Mouse (Mus musculus) large intestine, adult 2 months (tissue): ENCODE data around the gene Tnip2. TPM values are rescaled to one million over a fixed set of nuclear protein-coding genes. Genes with fewer than 3 reads are reported as not detected.

Source experiments
- DNase-seq: peaks from one replicate; pipeline ENCODE4 v3.0.0-alpha.2; 2012; ENCODE audit warnings: low read depth, low spot score
- WGBS: fragments of 180-500 bp; shearing (Covaris S2); methylation state at CpG from one replicate; pipeline ENCODE4 v1.1.7; 2018; 5-methylcytosine and 5-hydroxymethylcytosine counted together
- polyA plus RNA-seq: library from polyadenylated mRNA; depleted of rRNA; stranded (reverse); fragments of >200 nt; gene quantifications from 2 replicates; pipeline ENCODE4 v1.2.3, GENCODE M21; 2012

Tnip2 gene
- polyA plus RNA-seq, 1 experiment, result 11.5 TPM

DNA sequence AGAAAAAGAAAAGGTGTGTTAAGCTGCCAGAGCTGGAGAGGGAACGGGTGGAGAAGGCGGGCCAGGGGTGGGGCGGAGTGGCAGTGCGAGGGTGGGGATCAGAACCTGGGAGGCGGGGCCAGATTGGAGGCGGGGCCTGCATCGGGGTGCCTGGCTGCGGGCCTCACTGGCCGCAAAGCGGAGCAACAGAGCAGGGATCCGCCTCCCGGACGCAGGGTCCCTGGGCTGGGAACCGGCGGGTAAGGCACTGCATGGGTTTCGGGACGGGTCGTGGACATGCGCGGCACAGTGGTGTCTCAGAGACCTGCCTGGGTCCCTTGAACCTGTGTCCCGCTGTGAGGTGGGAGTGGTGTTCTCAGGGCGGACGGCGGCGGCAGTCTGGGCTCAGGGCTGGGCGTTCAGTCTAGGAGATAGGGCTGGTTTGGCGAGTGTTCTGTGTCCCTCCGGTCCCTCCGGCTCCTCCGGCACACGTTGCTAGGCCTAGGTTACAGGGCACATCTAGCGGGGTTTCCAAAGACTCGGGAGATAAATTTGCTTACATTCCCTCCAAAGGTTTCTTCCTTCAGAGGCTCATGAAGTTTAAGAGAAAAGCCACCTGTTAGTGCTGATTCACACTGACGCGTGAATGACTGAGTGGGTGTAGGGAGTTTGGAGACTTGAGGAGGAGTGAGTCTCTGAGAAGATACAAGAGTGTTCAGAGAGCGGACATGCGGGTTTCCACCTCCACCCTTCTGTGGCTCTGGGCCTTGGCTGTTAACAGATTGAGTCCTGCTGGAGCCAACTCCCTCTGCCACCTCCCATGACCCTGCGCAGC is 12.1 kb upstream of the Tnip2 start, which contains the start of gene Sh3bp2:
TSS of gene Sh3bp2 (plus strand) at position 176 of the 814 bp plus-strand sequence.
- peak; percentile 81 for DNase-seq
- WGBS, result 2% methylated on average over 38 of the region's 38 CpGs

DNA sequence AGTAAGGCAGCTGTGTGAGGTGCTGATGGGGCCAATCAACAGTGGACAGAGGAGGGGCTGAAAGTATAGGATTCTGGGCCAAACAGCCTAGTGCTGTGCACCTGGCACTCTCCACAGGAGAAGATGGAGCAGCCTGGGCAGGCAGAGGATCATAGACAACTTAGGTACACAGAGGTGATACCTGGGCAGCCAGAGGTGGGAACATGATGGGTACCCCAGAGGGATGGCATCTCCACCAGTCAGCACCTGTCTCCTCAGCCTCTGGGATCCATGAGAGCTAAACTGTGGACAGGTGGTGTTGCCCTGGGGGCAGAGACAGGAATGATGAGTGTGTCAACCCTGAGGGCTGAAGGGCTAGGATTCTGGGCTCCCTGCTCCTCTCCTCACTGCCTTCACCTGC is 10.7 kb upstream of the Tnip2 start:
- no peak for DNase-seq

DNA sequence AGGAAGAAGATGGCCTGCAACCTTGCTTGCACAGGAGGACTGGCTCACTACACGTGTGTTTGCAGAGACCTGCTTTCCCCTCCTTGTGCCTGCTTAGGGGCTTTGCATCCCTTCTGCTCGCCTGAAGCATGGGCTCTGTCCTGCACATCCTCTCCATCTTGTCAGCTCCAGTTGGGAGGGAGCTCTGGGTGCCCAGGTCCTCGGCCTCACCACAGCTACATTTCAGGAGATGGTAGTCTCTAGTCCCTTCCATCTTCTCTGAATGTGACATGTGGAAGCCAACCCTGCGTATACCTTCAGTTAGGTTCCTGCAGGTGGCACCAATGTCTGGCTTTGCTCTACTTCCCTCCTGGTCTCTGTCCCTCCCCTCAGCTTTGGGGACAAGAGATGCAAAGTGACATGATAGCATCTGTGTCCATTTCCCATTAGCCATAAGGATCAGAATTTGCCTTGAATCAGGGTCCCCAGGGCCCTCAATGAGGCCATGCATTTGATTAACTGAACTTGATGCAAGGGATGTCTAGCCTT is 10.2 kb upstream of the Tnip2 start:
- DNase-seq, result no peak
- WGBS, result 73% methylated on average over 4 of the region's 4 CpGs

DNA sequence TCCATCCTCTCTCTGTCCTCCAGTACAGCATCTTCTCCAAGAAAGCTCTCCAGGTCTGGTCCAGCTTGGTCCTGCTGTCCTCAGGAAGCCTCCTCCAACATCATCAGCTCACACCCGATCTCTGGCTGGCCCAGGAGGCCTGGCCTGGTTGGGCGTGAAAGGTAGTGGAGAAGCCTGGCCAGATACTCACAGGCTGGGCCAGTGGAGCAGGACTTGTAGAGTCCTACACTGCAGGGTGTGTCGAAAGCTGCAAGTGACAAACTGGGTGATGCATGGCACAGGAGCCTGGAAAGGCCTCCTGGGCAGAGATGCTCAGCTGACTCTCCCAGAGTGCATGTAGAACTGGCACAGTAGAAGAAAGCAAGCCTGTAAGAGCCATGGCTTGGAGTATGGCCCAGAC is 7.5 kb upstream of the Tnip2 start:
- WGBS, result 84% methylated on average over 3 of the region's 3 CpGs
- no peak for DNase-seq

DNA sequence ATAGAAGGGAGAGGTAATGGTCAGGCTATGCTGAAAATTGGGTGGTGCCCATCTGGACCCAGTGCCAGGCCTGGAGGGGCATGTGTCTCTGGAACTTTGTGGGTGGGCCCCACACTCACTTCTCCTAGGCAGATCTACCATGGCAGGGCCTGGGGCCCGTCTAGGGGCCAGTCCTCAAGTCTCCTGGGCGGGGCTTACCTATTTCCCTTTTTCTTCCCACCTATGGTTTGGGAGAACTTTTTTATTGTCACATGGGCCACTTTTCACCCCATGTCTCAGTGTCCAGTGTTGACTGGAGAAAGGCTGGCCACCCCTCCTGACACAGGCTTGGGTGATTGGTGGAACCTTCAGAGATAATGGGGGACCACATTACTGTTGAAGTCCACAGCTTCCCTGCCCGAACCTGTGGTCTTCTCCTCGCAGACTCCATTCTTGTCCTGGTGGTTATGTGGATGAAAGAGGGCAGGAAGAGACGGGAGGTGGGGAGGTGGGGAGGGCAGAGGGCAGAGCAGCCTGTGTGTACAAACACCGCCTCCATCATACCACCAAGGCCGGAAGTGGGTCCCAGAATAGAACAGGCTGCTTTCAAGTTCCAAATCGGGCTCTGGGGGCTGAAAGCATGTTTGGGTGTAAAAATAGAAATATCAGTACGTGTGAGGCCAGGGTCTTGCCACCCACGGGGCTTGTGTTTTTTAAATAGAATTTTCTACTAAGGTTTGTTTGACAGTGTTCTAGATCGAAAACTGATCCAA is 6.8 kb upstream of the Tnip2 start:
- 66% methylated on average over 11 of the region's 11 CpGs for WGBS
- no peak for DNase-seq

DNA sequence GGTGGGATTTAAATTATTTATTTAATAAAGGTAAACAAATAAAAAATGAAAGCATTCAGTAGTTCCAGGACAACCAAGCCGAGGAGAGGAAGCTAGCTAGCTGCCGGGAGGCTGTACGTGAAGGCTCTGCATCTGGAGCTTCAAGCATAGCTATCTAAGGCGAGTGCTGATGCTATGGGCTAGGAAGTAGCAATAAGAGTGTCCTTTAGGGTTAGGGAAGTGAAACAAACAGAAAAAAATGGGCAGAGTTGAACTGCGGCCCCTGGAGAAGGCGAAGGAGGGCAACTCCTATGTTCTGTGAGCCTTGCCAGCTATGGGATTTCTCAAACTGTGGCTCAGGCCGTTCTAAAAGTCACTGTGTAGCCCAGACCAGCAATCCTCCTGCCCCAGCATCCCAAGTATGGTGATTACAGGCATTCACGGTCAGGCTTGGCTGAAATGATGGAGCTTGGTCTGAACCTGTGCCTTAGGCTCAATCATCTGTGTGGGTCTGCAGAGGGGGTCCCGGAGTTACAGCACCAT is 5.7 kb upstream of the Tnip2 start:
- no peak for DNase-seq
- WGBS, result 81% methylated on average over 9 of the region's 9 CpGs

DNA sequence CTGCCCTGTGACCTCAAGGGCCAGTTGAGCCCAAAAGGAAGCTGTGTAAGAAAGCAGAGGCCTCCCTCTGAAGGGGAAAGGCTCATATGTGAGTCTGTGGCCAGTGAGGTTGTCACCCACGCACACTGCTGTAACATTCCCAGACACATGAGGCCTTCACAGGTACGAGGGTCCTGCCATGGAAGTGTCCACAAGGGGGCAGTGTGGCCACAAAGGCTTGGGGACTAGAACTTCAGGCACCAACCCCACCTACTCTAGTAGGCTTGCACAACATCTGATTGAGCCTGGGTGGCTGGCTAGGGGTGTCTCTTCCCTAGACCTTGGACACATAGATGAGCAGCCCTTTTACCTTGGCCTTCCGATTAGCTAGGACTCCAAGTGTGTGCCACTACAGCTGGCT is 4.1 kb upstream of the Tnip2 start:
- DNase-seq, result peak; percentile 32
- 17% methylated on average over 3 of the region's 3 CpGs for WGBS

DNA sequence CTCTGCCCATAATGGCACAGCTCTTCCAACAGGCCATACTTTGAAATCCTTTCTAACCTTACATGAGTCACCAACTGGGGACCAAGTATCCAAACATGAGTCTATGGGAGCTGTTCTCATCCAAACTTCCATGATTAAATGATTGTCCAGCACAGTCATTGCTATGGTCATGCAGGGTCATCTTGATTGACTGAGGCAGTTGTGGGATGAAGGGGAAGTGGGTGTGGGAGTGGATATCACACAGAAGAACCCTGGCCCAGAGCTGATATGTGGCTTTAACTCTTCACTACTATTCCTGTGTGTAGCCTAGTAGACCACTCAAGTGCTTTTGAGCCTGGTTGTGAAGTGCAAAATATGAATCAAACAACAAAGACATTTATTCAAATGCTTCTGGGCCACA is 1.3 kb upstream of the Tnip2 start:
- DNase-seq, result no peak

DNA sequence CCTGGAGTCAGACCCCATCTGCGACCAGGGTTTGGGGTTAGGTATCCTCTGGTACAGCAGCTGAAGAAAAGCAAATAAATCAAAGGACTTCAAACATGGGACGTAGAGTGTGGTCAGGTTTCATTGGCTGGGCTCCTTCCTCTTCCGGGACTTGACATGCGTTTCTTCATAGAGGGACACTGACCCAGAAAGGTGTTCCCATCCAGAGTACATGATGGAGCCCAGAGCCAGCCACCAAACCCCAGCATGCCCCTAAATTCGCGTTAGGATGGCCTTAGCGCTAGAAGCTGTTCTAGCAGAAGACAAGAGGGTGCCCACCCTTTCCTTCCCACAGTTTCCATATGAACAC is 401 bp upstream of the Tnip2 start:
- 7% methylated on average over 7 of the region's 7 CpGs for WGBS
- no peak for DNase-seq

DNA sequence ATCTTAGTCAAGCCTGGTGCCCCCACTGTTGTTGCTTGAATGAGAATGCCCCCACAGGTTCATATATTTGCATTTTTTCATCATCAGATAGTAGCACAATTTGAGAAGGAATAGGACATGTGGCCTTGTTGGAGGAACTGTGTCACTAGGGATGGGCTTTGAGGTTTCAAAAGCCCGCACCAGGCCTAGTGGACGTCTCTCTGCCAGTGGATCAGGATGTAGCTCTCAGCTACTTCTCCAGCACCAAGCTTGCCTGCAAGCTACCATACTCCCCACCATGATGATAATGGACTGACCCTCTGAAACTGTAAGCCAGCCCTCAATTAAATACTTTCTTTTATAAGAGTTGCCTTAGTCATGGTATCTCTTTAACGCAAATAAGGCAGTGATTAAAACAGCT is 1.3 kb downstream of the Tnip2 start:
- WGBS, result 95% methylated on average over 3 of the region's 3 CpGs
- no peak for DNase-seq

DNA sequence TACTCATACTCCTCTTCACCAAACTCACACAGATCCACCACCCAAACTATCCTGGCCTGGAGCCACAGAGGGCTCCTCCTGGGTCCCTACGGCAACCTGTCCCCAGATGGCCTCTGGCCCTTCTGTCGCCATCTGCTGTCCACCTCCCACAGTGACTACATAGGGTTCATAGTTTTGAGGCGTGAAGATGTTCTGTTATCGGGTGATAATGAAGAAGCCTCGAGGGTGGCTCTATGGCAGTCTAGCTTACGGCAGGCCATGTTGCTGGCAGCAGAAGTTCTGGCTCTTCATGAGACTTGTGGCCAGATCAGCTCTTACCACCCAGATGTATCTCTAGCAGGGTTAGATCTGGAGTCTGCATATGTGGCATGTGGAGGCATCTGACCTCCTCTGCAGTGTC is 11.0 kb downstream of the Tnip2 start:
- WGBS, result 85% methylated on average over 6 of the region's 6 CpGs
- DNase-seq, result no peak

DNA sequence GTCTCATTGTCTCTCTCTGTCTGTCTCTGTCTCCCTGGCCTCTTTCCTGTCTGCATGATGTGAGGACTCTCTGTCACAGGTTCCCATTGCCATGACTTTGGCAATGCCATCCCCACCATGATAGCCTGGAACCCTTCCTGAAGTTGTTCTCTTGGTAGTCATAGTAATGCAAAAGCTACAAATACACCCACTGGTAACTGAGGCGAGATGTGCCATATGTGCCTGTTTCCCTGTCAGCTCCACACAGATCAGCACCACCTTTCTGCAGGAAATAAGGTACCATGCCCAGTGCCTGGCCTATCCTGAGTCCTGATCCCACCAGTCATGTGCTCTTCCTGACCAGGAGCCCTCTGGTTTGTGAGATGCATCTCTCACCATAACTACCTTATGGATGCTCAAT is 11.4 kb downstream of the Tnip2 start:
- DNase-seq, result no peak
- 93% methylated on average over 1 of the region's 1 CpGs for WGBS

DNA sequence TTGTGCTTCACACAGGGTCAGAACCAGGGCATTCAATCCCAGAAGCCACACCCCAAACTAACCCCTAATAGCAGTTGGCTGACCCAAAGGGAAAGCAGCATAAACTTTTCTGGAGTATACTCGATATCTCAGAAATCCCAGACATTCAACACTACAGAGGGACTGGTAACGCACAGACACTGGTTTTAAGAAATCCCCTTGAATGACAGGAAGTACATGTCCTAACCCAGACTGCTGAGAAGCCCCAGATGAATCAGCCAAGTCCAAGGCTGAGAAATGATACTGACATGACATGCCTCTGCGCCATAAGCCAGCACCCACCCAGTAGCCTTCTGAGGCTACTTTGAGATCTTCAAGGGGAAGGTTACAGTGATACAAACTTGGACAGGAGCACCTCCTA is 12.2 kb downstream of the Tnip2 start:
- DNase-seq, result no peak
- 76% methylated on average over 3 of the region's 3 CpGs for WGBS

DNA sequence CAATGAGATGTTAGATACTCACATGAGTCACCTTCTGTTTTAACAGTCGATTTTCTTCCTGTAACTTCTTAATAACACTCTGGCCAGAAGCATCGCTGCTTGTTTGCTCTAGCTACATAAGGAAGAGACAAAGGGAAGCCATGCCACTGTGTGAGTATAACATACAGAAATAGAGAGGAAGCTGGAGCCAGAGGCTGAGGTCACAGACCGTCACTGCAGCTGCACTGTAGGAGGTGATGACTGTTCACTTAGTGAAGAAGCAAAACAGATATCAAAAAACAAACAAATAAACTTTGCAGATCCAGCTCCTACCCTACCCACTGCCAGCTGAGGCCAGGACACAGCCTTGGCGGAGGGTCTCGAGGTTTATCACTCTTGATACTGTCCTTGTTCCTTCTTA is 12.9 kb downstream of the Tnip2 start:
- 59% methylated on average over 5 of the region's 5 CpGs for WGBS
- no peak for DNase-seq

DNA sequence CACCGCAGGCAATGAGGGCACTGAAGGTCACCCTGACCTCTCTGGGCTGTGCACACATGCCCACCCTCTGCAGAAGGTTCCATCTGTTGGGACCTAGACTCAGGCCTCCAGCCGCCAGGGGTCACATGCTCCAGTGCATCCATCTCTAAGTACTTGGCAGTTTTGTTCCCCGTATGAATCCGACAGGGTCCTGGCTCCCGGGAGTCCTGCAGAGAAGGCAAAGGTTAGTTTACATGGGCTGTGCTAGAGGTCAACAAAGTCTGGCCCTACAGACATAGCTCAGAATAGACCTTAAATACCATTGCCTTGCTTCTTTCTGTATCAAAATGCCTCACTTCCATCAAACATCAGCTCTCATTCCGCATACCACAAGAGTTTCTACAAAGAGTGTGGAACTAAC is 17.0 kb downstream of the Tnip2 start:
- DNase-seq, result no peak
- 80% methylated on average over 6 of the region's 6 CpGs for WGBS

DNA sequence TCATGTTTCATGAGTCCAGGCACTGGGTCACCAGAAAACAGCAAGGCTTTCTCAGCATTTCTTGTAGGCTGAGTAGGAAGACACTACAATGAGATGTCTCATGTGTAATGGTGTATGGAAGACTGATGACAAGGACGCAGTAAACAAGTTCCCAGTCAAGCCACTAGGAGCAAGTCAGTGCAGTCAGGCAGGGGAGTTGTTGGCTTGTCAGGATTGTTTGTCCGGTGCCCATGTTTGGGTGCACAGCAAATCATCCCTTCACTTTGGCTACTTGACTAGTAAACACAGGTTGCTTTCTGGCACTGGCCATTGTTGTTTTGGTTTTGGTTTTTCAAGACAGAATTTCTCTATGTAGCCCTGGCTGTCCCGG is 24.4 kb downstream of the Tnip2 start:
- DNase-seq, result no peak
- 89% methylated on average over 3 of the region's 3 CpGs for WGBS

DNA sequence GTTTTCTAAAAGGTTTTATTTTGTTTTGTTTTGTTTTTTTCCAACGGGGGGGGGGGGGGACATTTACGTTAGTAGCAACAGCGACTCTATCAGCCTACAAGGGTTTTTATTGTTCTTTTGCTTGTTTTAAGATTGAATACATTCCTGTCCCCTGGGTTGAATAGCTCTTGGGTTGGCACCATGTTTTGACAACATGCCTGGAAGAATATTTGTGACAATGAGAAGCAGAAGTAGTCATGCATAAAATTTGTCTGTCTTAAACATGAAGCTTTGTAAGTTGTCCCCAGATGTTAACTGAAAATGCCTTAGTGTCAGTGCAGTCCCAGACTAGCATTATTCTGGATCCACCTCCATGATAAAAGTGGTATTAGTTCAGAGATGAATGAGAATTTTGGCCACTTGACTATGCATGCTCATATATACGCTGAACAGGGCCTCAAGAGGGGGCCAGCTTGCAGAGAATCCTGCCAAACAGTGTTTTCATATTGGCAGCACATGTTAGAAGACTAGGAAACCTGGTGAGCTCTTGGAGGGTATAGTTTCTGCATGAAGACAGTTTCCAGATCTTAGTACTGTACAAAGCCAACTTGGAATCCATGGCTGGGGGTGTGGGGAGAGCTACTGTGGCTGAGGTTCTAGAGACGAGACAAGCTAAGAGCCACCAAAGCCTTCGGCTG is 24.9 kb downstream of the Tnip2 start:
- 75% methylated on average over 6 of the region's 6 CpGs for WGBS
- no peak for DNase-seq

DNA sequence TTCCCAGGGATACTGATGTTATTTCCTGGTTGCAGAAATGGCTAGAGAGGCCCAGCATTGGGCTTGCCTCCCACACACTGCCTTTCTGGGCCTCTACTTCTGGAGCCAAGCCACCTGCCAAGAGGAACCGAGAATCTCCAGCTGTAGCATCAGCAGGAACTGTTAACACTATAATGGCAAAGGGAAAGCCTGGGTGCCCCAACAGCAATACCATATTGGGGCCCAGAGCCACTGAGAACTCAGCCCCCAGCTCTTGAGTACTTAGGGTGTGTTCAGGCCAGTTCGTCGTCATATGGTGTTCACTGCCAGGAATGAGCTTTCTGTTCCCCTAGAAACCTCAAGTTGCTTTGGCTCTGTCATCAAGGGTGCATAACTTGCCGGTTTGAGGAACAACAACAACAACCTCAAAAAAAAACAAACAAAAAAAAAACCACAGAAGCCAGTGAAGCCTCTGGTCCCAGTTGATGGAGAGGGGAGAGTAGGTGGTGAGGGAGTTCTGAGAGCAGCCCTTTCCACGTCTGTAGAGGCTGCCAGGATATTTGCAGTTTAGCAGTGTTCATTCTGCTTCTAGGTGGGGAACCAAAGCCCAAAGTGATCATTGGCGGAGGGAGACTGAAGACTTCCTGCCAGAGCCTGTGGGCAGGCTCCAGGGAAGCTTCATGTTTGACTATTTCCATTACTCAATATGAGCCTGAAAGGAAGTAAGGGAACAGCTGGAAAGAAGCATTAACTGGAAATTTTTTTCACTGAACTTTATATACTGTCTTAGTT is 26.3 kb downstream of the Tnip2 start:
- 49% methylated on average over 6 of the region's 6 CpGs for WGBS
- no peak for DNase-seq

DNA sequence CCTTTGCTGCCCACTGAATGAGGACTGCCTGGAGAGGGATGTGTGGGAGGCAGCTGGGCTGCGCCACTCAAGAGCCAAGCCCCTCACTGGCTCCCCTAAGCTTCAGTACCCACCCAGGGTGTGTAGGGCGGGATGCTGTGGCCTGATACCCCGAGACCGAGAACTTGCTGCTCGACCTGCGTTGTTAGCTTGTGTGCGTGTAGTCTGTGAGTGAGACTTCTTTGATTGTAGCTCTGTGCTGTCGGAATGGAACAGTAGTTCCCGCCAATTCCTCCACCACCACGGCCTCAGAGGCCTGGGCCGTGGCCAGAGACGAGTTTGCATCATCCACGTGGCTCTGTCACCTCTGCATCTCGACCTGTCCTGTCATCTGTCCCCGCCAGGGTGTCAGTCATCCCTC is 28.1 kb downstream of the Tnip2 start:
- WGBS, result 89% methylated on average over 15 of the region's 15 CpGs
- DNase-seq, result no peak

DNA sequence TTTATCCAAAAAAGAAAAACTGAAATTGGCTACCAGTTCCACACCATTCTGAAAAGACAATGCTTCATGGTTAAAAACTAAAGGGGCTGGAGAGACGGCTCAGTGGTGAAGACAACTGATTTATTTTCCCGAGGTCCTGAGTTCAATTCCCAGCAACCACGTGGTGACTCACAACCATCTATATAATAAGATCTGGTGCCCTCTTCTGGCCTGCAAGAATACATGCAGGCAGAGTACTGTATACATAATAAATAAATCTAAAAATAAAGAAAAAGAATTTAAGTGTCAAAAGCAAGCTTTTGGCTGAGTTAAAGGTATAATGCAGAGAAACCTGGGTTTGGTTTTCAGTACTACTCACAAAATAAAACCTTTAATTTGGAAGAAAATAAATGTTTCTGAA is 32.9 kb downstream of the Tnip2 start:
- no peak for DNase-seq
- WGBS, result 87% methylated on average over 3 of the region's 3 CpGs
